Mouse (Mus musculus) monocyte, adult 2 months (primary cell): ENCODE results near the gene Srgap2.

Experiments
- DNase-seq, 2 experiments: peaks; one replicate each; pipeline ENCODE4 v3.0.0; 2022; ENCODE audit warnings: low spot score in 2 of 2, low read depth in 1 of 2

The Srgap2 gene

GRCm38 (mm10) chr1:131526371-131527270 is 531 bp downstream of the Srgap2 start:
- peak in 1 of 2 experiments; percentile 38 for DNase-seq

GRCm38 (mm10) chr1:131525586-131526271 is 1.4 kb downstream of the Srgap2 start:
- DNase-seq = no peak

GRCm38 (mm10) chr1:131525101-131525585 is 2.0 kb downstream of the Srgap2 start:
- DNase-seq = no peak

GRCm38 (mm10) chr1:131523794-131524193 is 3.4 kb downstream of the Srgap2 start:
- no peak for DNase-seq

- no peak for DNase-seq
Observed at GRCm38 (mm10) chr1:131516588-131516987, 10.6 kb downstream of the Srgap2 start.

- no peak for DNase-seq
Observed at GRCm38 (mm10) chr1:131514197-131514596, 13.0 kb downstream of the Srgap2 start.

- DNase-seq = no peak
Observed at GRCm38 (mm10) chr1:131513136-131513535, 14.0 kb downstream of the Srgap2 start.

GRCm38 (mm10) chr1:131511661-131512500 is 15.3 kb downstream of the Srgap2 start:
- DNase-seq = no peak

- DNase-seq = no peak
Observed at GRCm38 (mm10) chr1:131511131-131511530, 16.0 kb downstream of the Srgap2 start.

- DNase-seq = no peak
Observed at GRCm38 (mm10) chr1:131501681-131502080, 25.5 kb downstream of the Srgap2 start.

GRCm38 (mm10) chr1:131498231-131498630 is 28.9 kb downstream of the Srgap2 start:
- no peak for DNase-seq

GRCm38 (mm10) chr1:131493966-131494898 is 32.9 kb downstream of the Srgap2 start:
- no peak for DNase-seq

- no peak for DNase-seq
Observed at GRCm38 (mm10) chr1:131492360-131492759, 34.8 kb downstream of the Srgap2 start.

GRCm38 (mm10) chr1:131491579-131491978 is 35.6 kb downstream of the Srgap2 start:
- no peak for DNase-seq

GRCm38 (mm10) chr1:131489312-131489711 is 37.8 kb downstream of the Srgap2 start:
- DNase-seq = no peak

- DNase-seq = no peak
Observed at GRCm38 (mm10) chr1:131486094-131486850, 40.9 kb downstream of the Srgap2 start.

- no peak for DNase-seq
Observed at GRCm38 (mm10) chr1:131482242-131482641, 44.9 kb downstream of the Srgap2 start.

- DNase-seq = no peak
Observed at GRCm38 (mm10) chr1:131481391-131481790, 45.8 kb downstream of the Srgap2 start.

- DNase-seq = no peak
Observed at GRCm38 (mm10) chr1:131478770-131479305, 48.3 kb downstream of the Srgap2 start.
